ENCODE assay signal across 10 mouse cellular contexts in the genomic region with DNA sequence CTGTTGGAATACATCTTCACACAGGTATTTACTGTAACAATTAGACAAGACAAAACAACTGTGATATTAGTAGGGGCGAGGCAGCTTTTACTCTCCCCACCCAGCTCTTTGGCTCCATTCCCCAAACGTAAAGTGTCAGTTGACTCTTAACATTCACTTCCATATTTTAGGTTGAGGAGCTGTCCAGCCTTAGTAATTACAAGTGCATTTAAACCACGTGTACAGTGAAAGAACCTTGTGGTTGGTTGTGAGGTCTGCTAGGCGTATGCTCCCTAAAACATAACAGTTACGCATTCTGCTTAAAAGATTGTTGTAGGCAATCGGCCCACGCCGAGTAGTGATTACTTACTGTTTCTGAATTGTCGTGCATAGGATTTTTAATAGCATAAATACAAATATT. TPM values are rescaled to one million over a fixed set of nuclear protein-coding genes. Genes with fewer than 3 reads are reported as not detected.
A peak's percentile ranks its signal among the peaks of the same experiment; 100 is the strongest.
DNase-seq lines count a peak whose midpoint lies in the region; ATAC-seq lines count a peak whose summit lies in the region.
"Had no signal": no experiment of that assay in that cellular context is flagged by ENCODE, and none has a peak within 500 bp of the region (broad histone marks: within the 10 kb centered on the region; RNA-seq: fewer than 3 reads in every experiment).

No protein-coding gene starts in this region.

- WGBS in forebrain, embryonic 13.5 days: 92% methylated on average over 9 of the region's 9 CpGs
- 91% methylated on average over 9 of the region's 9 CpGs for WGBS in forebrain, embryonic 11.5 days

- H3K4me2 ChIP-seq in forebrain, embryonic 13.5 days: peak overlapping the region; percentile 73
- H3K4me2 ChIP-seq in forebrain, embryonic 11.5 days (ENCODE audit: low read depth, low read length, severe bottlenecking): no peak overlapping the region

- H3K36me3 ChIP-seq in forebrain, embryonic 13.5 days (ENCODE audit: poor library complexity, severe bottlenecking): no peaks in the 10 kb centered on the region
- no peaks in the 10 kb centered on the region for H3K36me3 ChIP-seq in forebrain, embryonic 11.5 days (ENCODE audit: control insufficient read depth, insufficient read depth, low read length)

- no peaks in the 10 kb centered on the region for H3K9me3 ChIP-seq in forebrain, embryonic 13.5 days (replicated peaks)
- no peaks in the 10 kb centered on the region for H3K9me3 ChIP-seq in forebrain, embryonic 11.5 days (ENCODE audit: control insufficient read depth, low read length)

- no peak overlapping the region for H3K27ac ChIP-seq in forebrain, embryonic 13.5 days
- no peak overlapping the region for H3K27ac ChIP-seq in forebrain, embryonic 11.5 days (ENCODE audit: low read depth, low read length)

- no peak overlapping the region for H3K4me3 ChIP-seq in forebrain, embryonic 13.5 days
- no peak overlapping the region for H3K4me3 ChIP-seq in forebrain, embryonic 11.5 days (ENCODE audit: low read depth, low read length)

- peaks cover 15% of the 10 kb centered on the region for H3K4me1 ChIP-seq in forebrain, embryonic 13.5 days
- H3K4me1 ChIP-seq in forebrain, embryonic 11.5 days (replicated peaks; ENCODE audit: control insufficient read depth, insufficient read depth, low read length): no peaks in the 10 kb centered on the region; the same call in 1 of the 2 replicates

- no peak for ATAC-seq in forebrain, embryonic 13.5 days
- no peak for ATAC-seq in forebrain, embryonic 11.5 days (replicated peaks; ENCODE audit: low FRiP score)
- peak; percentile 64 for ATAC-seq in monocyte, adult 5-6 weeks (replicated peaks; ENCODE audit: insufficient number of reproducible peaks, low FRiP score, low TSS enrichment, poor library complexity, severe bottlenecking)

- H3K27me3 ChIP-seq in forebrain, embryonic 13.5 days: no peaks in the 10 kb centered on the region
- H3K27me3 ChIP-seq in forebrain, embryonic 11.5 days (ENCODE audit: control insufficient read depth, insufficient read depth, low read length): no peaks in the 10 kb centered on the region

- no peak for DNase-seq in forebrain, embryonic 11.5 days (ENCODE audit: low spot score)
- DNase-seq in lung, postnatal 10 days: peak; percentile 11
- no peak for DNase-seq in lung, postnatal 25 days (ENCODE audit: low spot score)
- DNase-seq in induced T-regulatory cell, adult 2 months (ENCODE audit: low read depth): peak; percentile 37
- no peak for DNase-seq in adrenal gland, postnatal 14 days
- DNase-seq in cerebellum, postnatal 4 days (ENCODE audit: low spot score in 2 of 2): no peak
- DNase-seq: cerebellum, adult 11 months; right cerebral cortex, postnatal 14 days had no signal

- H3K9ac ChIP-seq in forebrain, embryonic 13.5 days: no peak overlapping the region
- no peak overlapping the region for H3K9ac ChIP-seq in forebrain, embryonic 11.5 days (ENCODE audit: low read length)

RNA-seq across cellular contexts. Expression of a gene that starts 2.2 kb away (rescaled TPM):
- polyA plus RNA-seq in forebrain, embryonic 13.5 days (2015; fragmentation: Nextera tagmentation; extraction: Ambion mirVana): 19.2 and 21.7 TPM in 2 replicates
- polyA plus RNA-seq in forebrain, embryonic 11.5 days (2014; fragmentation: Nextera tagmentation; extraction: Ambion mirVana): 28.7 and 30.0 TPM in 2 replicates
- total RNA-seq in monocyte, adult 5-6 weeks (2017): 48.5 to 54.3 TPM (median 49.2 TPM) in 3 replicates
- 61.1 and 62.8 TPM in 2 replicates for total RNA-seq in adrenal gland, postnatal 14 days (2021)

RNA-seq across cellular contexts. Expression of a gene that starts 12.1 kb away (rescaled TPM):
- polyA plus RNA-seq in forebrain, embryonic 13.5 days (2015; fragmentation: Nextera tagmentation; extraction: Ambion mirVana): 322 and 326 TPM in 2 replicates
- 422 and 431 TPM in 2 replicates for polyA plus RNA-seq in forebrain, embryonic 11.5 days (2014; fragmentation: Nextera tagmentation; extraction: Ambion mirVana)
- total RNA-seq in monocyte, adult 5-6 weeks (2017): 228 to 330 TPM (median 247 TPM) in 3 replicates
- total RNA-seq in adrenal gland, postnatal 14 days (2021): 116 and 132 TPM in 2 replicates

RNA-seq across cellular contexts. Expression of a gene that starts 17.6 kb away (rescaled TPM):
- polyA plus RNA-seq in forebrain, embryonic 13.5 days (2015; fragmentation: Nextera tagmentation; extraction: Ambion mirVana): 48.4 and 48.9 TPM in 2 replicates
- polyA plus RNA-seq in forebrain, embryonic 11.5 days (2014; fragmentation: Nextera tagmentation; extraction: Ambion mirVana): 44.5 and 48.5 TPM in 2 replicates
- 11.2 to 19.1 TPM (median 15.5 TPM) in 3 replicates for total RNA-seq in monocyte, adult 5-6 weeks (2017)
- 32.8 and 34.8 TPM in 2 replicates for total RNA-seq in adrenal gland, postnatal 14 days (2021)

Comparison
In these comparisons a context has a peak if more than half of its experiments do, and no peak if none do; other contexts are left out.
1. DNase-seq: peak in lung, postnatal 10 days (single experiment) and induced T-regulatory cell, adult 2 months (single experiment); none in forebrain, embryonic 11.5 days (single experiment), lung, postnatal 25 days (single experiment), adrenal gland, postnatal 14 days (single experiment) and cerebellum, postnatal 4 days (0 of 2).